Mouse (Mus musculus): Measurements from ENCODE around the gene Izumo3. TPM values are rescaled to one million over a fixed set of nuclear protein-coding genes. Genes with fewer than 3 reads are reported as not detected.
"Not testable (repeated sequence)": the region's sequence is repeated elsewhere in the genome, so short reads cannot be mapped to it uniquely, and the experiment has no call there.

Izumo3 gene
- not detected in 2 replicates for polyA plus RNA-seq (2015; fragmentation: Nextera tagmentation; extraction: Ambion mirVana)

DNA sequence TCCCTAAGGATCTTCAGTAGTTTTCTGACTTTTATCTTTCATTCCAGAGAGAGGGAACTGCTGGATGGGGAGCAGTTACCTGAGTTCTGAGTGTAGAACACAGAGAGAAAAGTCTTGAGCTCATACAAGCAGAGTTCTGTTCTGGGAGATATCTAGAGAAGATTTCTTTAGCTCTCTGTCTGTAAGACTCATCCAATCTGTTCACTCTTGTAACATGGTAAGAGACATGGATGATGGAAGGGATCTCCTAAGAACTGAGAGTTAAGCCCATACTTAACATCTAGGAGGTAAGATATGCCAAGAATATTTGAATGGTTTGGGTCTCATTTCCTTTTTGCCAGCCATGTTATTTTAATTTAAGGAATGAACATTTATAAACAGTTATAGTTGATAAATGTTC is at the start of gene Izumo3:
Izumo3 (minus strand) TSS at position 101 of the 400 bp plus-strand sequence.
- H3K9ac ChIP-seq (ENCODE audit: low read depth, low read length), result no peak within 1 kb of the TSS
- ATAC-seq, result no peak
- no peaks in the 10 kb centered on the region for H3K36me3 ChIP-seq (ENCODE audit: control insufficient read depth, insufficient read depth, low read length)
- no peak within 1 kb of the TSS for H3K27ac ChIP-seq (ENCODE audit: low read depth, low read length)
- no peak within 1 kb of the TSS for H3K4me3 ChIP-seq (ENCODE audit: low read length)
- H3K9me3 ChIP-seq (ENCODE audit: control insufficient read depth, low read length), result no peaks in the 10 kb centered on the region
- H3K27me3 ChIP-seq (replicated peaks; ENCODE audit: control insufficient read depth, insufficient read depth, low read length), result no peaks in the 10 kb centered on the region
- H3K4me1 ChIP-seq (ENCODE audit: control insufficient read depth, insufficient read depth, low read depth, low read length), result no peaks in the 10 kb centered on the region
- H3K4me2 ChIP-seq (ENCODE audit: low read length), result no peak within 1 kb of the TSS

- not testable (repeated sequence) for H3K4me1 ChIP-seq (ENCODE audit: control insufficient read depth, insufficient read depth, low read depth, low read length); H3K9me3 ChIP-seq (ENCODE audit: control insufficient read depth, low read length); ATAC-seq; H3K27ac ChIP-seq (ENCODE audit: low read depth, low read length); H3K4me2 ChIP-seq (ENCODE audit: low read length); H3K27me3 ChIP-seq (replicated peaks; ENCODE audit: control insufficient read depth, insufficient read depth, low read length); H3K36me3 ChIP-seq (ENCODE audit: control insufficient read depth, insufficient read depth, low read length); H3K4me3 ChIP-seq (ENCODE audit: low read length); H3K9ac ChIP-seq (ENCODE audit: low read depth, low read length)
- WGBS, result 80% methylated on average over 1 of the region's 1 CpGs
Measured at GRCm38 (mm10) chr4:92191649-92192048, 44.6 kb upstream of the Izumo3 start, which contains the start of gene Gm12666. Gene Gm12666 (minus strand): TSS chr4:92191749.

DNA sequence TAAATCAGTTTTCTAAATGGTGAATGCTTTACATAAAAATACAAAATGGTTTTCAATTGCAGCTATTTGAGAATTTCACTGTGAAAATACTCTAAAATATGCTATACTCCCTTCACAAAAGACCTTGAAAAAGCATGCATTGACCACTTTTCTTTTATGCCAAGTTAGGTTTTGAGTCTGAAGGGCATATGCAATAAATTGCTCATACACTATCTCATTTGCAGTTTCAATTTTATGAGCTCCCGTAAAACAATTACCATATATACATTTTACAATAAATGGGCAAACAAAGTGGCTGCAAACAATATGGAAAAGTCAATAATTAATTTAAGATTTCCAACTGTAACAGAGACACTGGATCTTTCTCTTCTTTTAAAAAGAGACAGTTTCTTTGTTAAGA is 5.6 kb upstream of the Izumo3 start:
- Histone ChIP-seq H3K4me2 (ENCODE audit: low read length) (no peak overlapping the region), H3K4me3 (ENCODE audit: low read length) (no peak overlapping the region), H3K4me1 (ENCODE audit: control insufficient read depth, insufficient read depth, low read depth, low read length) (no peaks in the 10 kb centered on the region), H3K9me3 (ENCODE audit: control insufficient read depth, low read length) (no peaks in the 10 kb centered on the region; the same call in 1 of the 2 replicates), H3K36me3 (ENCODE audit: control insufficient read depth, insufficient read depth, low read length) (no peaks in the 10 kb centered on the region), H3K27me3 (replicated peaks; ENCODE audit: control insufficient read depth, insufficient read depth, low read length) (no peaks in the 10 kb centered on the region), H3K27ac (ENCODE audit: low read depth, low read length) (no peak overlapping the region), H3K9ac (ENCODE audit: low read depth, low read length) (no peak overlapping the region)
- WGBS, result 77% methylated on average over 1 of the region's 1 CpGs
- no peak for ATAC-seq

DNA sequence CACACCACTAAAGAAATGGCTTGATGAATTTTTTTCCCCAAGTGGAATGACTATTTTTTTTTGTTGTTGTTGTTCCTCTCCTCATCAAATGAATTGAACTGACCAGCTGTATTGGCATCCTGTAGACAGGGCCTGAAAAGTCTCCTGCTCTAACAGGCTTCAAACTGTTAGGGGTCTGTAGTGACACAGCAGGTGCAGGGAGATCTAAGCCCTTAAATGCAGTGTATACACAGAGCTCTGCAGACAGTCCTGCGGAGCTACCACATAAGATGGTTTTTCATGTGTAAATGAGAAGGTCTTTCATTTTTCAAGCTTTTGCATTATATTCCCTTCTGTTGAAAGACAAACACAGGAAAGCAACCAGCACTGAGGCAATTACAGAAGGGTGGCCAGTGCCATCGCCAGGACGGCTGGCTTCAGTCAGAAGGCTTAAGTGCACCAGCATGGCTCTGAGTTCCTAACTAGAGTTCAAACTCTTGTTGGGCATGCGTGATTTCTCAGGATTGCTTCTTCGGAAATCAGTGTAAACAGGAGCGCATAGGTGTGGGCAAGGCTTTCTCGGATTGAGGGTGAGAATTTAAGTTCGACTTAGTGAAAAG is 35.5 kb downstream of the Izumo3 start:
- Histone ChIP-seq H3K36me3 (ENCODE audit: control insufficient read depth, insufficient read depth, low read length) (no peaks in the 10 kb centered on the region), H3K27me3 (replicated peaks; ENCODE audit: control insufficient read depth, insufficient read depth, low read length) (no peaks in the 10 kb centered on the region), H3K27ac (ENCODE audit: low read depth, low read length) (no peak overlapping the region), H3K4me2 (ENCODE audit: low read length) (no peak overlapping the region; the same call in 1 of the 2 replicates), H3K4me1 (ENCODE audit: control insufficient read depth, insufficient read depth, low read depth, low read length) (no peaks in the 10 kb centered on the region), H3K9me3 (ENCODE audit: control insufficient read depth, low read length) (no peaks in the 10 kb centered on the region), H3K9ac (ENCODE audit: low read depth, low read length) (no peak overlapping the region), H3K4me3 (ENCODE audit: low read length) (no peak overlapping the region)
- WGBS, result 27% methylated on average over 8 of the region's 8 CpGs
- ATAC-seq, result no peak

DNA sequence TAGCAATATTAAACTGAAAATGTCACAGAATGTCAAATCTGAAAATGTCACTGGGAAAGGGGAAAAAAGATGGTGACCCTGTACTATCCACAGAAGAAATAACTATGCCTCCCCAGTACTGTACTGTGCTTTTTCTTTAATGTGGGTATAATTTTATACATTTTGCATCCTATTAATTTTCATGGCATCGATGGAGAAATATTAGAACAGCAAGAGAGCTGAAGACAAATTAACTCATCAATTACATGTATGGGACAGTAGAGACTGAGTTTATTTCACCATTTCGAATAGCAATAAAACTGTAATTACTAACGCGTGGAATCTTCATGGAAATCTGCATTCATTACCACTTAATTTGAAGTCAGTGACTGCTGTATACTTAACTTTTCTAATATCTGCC is 49.6 kb downstream of the Izumo3 start:
- Histone ChIP-seq H3K4me3 (ENCODE audit: low read length) (no peak overlapping the region), H3K36me3 (ENCODE audit: control insufficient read depth, insufficient read depth, low read length) (no peaks in the 10 kb centered on the region), H3K4me1 (ENCODE audit: control insufficient read depth, insufficient read depth, low read depth, low read length) (no peaks in the 10 kb centered on the region), H3K27ac (ENCODE audit: low read depth, low read length) (no peak overlapping the region), H3K27me3 (replicated peaks; ENCODE audit: control insufficient read depth, insufficient read depth, low read length) (no peaks in the 10 kb centered on the region), H3K9ac (ENCODE audit: low read depth, low read length) (no peak overlapping the region), H3K9me3 (ENCODE audit: control insufficient read depth, low read length) (no peaks in the 10 kb centered on the region), H3K4me2 (ENCODE audit: low read length) (no peak overlapping the region)
- ATAC-seq, result no peak
- 64% methylated on average over 4 of the region's 4 CpGs for WGBS

- H3K27me3 ChIP-seq (replicated peaks; ENCODE audit: control insufficient read depth, insufficient read depth, low read length), result no peaks in the 10 kb centered on the region
- no peaks in the 10 kb centered on the region for H3K4me1 ChIP-seq (ENCODE audit: control insufficient read depth, insufficient read depth, low read depth, low read length)
- no peak overlapping the region for H3K4me3 ChIP-seq (ENCODE audit: low read length)
- no peak overlapping the region for H3K9ac ChIP-seq (ENCODE audit: low read depth, low read length)
- H3K9me3 ChIP-seq (ENCODE audit: control insufficient read depth, low read length), result no peaks in the 10 kb centered on the region
- 58% methylated on average over 1 of the region's 1 CpGs for WGBS
- no peak for ATAC-seq
- no peak overlapping the region for H3K4me2 ChIP-seq (ENCODE audit: low read length)
- H3K36me3 ChIP-seq (ENCODE audit: control insufficient read depth, insufficient read depth, low read length), result no peaks in the 10 kb centered on the region
- H3K27ac ChIP-seq (ENCODE audit: low read depth, low read length), result no peak overlapping the region
Measured at GRCm38 (mm10) chr4:92095951-92096350, 51.1 kb downstream of the Izumo3 start.

Other genes with a start within 250 kb of the Izumo3 start
- gene Gm12666, start 44.5 kb upstream of the Izumo3 start, polyA plus RNA-seq (2015; fragmentation: Nextera tagmentation; extraction: Ambion mirVana), result not detected in 2 replicates

All from hindbrain, embryonic 16.5 days (tissue).